Mouse (Mus musculus): ENCODE data around the gene Grip1. TPM values are rescaled to one million over a fixed set of nuclear protein-coding genes. Genes with fewer than 3 reads are reported as not detected.

The Grip1 gene
- total RNA-seq (2021) = 10 to 100 TPM; 16.6 to 17.8 TPM
- long read RNA-seq, experiment 1, partial matches to known transcripts = 1 of 6 reads
- long read RNA-seq, experiment 1, other reads (novel, unspliced or antisense) = 5 of 6 reads
- long read RNA-seq, experiment 2, partial matches to known transcripts = 3 of 4 reads
- long read RNA-seq, experiment 2, other reads (novel, unspliced or antisense) = 1 of 4 reads

DNA sequence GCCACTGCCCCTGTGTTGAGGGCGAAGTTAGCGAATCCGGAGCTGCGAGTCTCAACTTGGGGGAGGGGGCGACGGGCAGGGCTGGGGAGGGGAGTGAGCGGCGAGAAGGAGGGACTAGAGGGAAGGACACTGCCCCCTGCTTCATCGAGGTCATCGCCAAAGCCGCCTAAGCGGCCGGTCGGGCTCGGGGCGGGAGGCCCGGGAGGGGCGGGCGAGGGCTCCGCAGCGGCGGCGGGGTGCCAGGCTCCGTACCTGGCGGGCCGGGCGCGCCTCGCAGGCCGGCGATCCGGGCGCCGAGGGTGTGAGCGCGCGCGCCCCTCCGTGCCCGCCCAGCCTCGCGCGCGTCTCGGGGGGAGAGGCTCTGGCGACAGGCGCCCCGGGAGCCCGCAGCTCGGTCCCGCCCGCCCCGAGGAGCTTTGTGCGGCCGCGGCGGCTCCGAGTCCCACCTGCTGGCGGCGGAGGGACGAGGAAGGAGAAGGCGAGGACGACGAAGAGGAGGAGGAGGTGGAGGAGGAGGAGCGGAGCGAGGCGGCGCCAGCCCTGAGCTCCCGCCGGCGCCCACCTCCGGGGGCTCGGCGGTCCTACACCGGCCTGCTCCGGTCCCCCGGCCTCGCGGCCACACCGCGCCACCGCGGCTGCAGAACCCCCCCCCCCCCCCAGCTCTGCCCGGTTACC lies at the start of gene Grip1:
Gene Grip1 (plus strand): TSS at position 400 of the 675 bp plus-strand sequence.
- peak; percentile 25 to 49 for DNase-seq (ENCODE audit: low spot score in 2 of 2)

DNA sequence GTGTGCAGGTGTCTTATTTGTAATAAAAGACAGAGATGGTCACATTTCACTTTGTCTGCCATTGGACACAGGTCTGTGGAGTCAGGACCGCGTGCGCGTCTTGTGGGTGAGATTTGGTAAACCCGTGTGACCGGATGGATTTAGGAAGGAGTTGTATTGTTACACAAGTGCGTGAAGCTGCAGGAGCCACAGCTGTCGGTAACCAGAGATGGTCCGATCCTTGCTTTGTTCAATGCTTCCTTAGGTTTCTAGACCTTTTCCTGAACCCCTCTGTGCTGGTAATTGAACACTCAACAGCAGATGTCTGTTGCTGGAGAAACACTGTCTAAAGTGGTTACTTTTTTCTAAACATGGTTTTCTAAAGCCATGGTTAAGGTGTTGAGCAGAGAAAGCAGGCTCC lies 48.5 kb upstream of the Grip1 start:
- DNase-seq (ENCODE audit: low spot score in 2 of 2) = no peak

DNA sequence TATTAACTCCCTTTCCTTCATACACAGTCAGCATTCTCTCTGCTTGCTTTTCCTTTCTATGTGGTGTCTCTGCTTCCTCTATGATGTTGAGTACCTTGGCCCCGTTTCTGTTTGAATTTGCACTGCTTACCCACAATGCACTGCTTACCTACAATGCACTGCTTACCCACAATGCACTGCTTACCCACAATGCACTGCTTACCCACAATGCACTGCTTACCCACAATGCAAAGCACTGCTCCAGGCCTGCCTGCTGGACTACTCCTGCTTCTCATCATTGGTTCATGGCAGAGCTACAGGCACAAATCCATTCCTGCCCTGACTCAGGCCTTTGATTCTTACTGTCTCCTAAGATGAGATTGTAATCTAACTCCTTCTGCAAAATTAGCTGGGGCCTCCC lies 48.0 kb upstream of the Grip1 start:
- no peak for DNase-seq (ENCODE audit: low spot score in 2 of 2)

DNA sequence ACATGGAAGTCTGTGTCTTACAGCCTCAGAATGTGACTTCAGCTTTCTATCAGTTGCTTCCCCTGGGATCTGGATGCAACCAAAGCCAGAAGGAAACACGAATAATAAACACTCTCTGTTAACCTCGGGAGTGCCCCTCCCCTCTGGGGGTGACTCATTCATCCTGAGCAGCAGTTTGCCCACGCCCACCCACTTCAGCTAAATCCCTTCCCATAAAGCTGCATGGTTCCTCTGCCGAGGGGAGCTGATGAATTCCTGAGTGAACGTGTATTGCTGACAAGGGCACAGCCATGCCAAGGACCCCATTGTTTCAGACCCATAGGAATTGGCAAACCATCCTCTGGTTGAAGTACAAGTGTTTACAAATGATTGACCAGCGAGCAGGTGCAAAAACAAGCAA lies 45.3 kb upstream of the Grip1 start:
- peak; percentile 9 to 26 for DNase-seq (ENCODE audit: low spot score in 2 of 2)

DNA sequence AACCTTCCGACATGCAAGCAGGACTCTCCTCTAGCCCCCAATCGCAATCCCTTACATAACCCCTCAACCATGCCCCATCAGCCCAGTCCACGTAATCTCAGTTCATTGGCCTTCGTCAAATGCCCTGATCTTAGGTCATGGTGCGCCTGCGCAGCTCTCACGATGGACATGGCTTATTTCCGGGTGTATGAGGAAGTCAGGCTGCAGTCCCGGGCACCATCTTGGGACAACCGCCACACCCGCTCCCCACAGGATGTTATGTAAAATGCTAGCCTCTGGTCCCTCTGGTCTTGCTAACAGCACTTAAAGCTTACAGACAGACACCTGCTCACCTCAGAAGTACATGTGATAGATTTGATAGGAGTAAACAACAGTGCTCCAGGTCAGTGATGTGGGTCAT lies 40.4 kb upstream of the Grip1 start:
- no peak for DNase-seq (ENCODE audit: low spot score in 2 of 2)

DNA sequence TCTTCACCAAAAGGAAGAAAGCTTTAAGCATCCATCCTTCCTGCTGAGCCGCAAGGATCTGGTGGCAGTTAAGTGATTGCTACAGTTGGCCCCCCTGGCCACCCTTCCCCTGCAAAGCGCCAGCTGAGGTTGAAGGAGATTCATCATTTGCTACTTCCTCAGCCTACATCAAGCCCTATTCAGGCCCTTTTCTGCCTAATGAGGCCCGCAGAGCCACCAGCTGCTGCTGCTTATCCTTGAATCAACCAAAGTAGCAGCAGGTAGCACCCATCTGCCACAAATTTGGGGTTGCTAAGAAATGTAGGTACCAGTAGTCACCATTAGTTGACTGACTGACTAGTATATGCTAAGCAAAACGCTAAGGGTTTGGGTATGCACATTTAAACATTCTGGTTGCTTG lies 38.5 kb upstream of the Grip1 start:
- DNase-seq (ENCODE audit: low spot score in 2 of 2) = no peak

DNA sequence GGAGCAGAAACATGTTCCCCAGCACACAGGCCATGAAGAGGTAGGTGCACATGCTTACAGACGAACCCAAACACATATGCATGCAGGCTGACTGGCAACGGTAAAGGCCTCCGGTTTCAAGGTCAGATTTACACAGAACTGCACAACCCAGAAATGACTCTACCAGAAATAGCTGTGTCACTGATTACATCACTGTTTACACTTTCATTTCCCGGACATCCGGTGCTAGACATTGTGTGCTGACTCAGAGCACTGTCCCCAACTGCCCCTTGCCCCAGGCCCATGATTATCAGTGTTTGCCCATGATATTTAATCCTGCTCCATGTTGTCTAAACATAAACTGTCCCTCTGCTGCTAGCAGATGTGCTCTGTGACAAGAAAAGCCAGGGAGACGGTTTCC lies 32.2 kb upstream of the Grip1 start:
- no peak for DNase-seq (ENCODE audit: low spot score in 2 of 2)

DNA sequence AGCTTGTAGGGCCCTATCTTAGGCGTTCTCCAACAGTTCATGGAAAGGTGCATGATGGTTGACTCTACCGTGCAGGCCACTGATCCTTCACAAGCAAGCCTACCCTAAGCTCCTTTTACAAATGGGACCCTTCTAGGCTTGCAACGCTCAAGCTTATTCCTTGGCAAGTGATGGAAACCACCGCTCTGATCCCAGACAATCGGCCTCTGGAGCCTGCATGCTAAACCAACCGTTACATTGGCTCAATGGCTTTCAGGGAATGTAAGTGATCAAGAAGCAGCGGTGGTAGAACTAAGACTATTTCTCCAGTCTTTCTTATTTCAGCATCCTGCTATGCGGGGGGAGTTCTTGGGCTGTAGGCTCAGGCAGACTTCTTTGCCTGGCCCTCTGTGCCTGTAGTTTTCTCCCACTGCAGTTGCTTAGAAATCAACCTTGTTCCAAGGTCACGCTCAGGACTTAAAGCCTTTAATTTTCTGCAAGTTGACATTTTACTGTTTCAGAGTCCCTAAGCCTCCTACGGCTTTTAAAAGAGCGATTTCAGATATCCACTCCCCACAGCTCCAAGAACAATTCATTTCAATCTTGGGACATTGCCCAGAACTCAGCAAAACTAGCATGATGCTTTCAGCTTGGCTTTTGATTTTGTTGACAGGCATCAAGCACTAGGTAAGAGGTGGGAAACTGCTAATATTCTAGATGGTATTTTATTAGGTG lies 29.7 kb upstream of the Grip1 start:
- DNase-seq (ENCODE audit: low spot score in 2 of 2) = no peak

DNA sequence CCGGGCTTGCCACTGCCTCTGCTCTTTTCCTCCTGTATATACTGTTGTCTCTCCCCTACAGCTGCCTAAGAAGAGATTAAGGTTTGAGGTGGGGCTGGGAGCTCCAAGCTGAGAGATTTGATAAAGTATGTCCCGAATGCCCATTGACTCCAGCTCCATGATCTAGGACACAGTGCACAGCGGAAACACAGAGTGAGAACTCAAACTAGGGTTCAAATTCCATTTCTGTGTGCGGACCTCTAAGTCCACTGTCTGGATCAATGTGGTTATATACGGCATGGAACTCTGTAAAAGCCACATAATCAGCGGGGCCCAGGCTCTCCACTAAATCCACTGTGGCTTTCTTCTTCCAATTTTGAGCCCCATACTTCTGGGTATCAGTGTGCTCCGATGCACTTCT lies 26.0 kb upstream of the Grip1 start:
- no peak for DNase-seq (ENCODE audit: low spot score in 2 of 2)

DNA sequence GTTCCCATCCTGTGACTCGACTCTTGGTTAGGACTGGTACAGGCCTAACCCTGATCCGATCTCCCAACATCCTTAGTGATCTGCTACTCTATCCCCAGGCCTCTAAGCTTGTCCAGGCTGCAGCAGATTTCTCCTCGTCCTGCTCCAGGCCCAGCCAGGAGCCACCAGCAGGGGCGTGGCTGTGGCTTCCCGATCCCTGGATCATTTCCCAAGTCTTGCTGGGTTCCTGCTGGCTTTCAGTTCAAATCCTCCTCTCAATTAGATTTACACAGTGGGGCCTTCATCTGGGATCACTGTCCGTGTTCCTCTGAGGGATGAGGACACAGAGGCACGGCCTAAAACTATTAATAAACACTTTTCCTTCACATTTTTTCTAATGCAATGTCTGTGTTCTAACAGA lies 25.5 kb upstream of the Grip1 start:
- DNase-seq (ENCODE audit: low spot score in 2 of 2) = no peak

DNA sequence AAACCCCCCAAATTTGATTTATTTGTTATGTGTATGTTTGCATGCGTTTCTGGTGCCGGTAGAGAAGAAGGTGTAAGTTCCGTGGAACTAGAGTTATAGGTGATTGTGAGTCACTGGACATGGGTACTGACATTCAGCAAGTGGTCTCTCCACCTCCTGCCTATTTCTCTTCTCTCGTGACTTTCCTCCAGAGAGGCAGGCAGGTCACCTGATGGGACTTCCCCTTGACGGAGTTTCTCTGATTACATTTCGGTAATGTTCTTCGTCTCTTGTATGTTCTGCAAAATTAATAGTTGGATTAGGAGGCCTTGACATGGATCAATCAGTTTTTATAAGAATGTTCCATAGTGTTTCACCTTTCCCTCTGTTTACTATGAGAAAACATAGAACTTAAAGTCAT lies 23.4 kb upstream of the Grip1 start:
- DNase-seq (ENCODE audit: low spot score in 2 of 2) = no peak

DNA sequence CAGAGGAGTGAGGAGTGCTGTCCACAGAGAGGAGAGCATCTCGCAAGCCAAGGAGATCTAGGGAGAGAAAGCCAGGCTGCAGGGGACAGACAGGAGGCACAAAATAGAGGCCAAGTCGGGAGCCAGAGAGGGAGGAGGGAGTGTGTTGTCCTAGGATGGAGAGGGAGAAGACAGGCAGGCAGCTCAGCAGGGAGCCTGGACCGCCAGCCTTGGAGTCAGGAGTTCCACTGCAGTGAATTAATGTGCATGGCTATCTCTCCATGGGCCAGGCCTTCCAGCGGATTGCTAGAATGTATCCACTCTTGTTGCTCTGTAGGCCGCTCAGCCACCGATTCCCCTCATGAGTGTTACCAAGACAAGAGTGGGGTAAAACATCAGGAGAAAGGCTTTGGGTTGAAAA lies 21.8 kb upstream of the Grip1 start:
- no peak for DNase-seq (ENCODE audit: low spot score in 2 of 2)

DNA sequence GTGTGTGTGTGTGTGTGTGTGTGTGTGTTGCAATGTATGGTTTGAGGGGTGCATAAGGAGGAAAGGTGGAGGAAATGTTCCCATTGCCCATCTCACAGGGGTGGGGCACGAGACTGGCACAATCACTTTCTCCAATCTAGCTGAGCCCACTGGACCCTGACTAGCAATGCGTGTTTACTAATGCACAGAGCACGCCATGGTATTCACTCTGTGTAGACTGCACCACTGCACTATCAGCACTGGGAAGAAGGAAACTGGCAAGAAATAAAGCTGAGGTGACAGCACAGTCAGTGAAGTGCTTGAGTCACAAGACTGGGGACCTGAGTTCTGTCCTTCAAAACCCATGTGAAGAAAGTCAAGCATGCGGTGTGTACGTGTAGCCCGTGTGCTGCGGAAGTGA lies 17.8 kb upstream of the Grip1 start:
- no peak for DNase-seq (ENCODE audit: low spot score in 2 of 2)

DNA sequence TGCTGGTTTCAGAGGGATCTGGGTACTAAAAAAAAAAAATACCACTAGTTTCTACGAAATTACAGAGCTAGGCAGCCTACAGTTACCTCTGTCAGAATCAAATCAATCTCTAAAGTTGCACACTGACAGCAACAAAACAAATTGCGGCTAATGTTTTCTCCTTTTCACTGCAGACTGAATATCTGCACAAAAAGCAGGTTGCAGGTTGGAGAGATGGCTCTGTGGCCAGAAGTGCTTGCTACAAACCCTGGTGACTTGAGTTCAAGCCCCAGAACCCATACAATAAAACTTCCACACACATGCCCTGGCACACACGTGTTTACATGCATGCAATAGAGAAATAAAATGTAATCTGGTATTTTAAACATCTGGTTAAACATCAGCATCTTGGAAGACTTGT lies 16.3 kb upstream of the Grip1 start:
- no peak for DNase-seq (ENCODE audit: low spot score in 2 of 2)

DNA sequence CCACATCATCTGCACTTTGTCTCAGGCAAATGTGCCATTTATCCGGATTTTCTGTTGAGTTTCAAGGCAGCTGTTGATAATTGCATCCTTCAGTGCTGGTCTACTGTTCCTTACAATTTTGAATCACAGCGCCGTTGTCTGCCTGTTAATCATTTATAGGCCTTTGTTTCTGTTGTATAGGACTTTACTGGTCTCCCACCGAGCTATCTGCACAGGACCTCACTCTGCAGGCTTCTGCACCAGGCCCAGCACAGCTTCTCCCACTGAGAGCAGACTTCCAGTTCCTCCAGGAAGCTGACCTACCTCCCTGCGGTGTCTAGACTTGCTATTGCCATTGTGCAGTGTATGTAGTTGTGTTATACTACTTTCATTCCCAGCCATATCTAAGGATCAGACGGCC lies 11.9 kb upstream of the Grip1 start:
- no peak for DNase-seq (ENCODE audit: low spot score in 2 of 2)

DNA sequence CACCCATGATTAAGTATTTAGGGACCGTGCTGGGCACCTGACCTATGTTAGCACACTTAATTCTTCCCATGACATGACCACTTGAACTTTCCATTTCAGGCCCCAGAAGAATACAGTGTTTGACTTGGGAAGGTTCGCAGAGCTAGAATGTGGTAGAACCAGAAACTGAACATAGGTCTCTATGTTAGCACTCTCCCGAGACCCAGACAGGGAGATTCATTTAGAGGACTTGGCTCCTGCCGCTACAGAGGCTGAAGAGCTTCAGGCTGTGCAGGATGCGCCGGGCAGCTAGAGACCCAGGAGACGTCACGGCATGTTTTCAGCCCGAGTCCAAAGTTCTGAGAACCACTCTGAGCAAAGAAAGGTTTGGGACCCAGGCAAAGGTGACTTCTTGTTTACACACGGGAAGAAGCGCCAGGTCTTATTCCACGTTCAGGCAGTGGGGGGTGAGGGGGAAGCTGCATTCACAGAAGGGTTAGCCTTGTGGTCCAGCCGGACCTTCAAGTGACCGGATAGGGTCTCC lies 6.2 kb upstream of the Grip1 start:
- no peak for DNase-seq (ENCODE audit: low spot score in 2 of 2)

DNA sequence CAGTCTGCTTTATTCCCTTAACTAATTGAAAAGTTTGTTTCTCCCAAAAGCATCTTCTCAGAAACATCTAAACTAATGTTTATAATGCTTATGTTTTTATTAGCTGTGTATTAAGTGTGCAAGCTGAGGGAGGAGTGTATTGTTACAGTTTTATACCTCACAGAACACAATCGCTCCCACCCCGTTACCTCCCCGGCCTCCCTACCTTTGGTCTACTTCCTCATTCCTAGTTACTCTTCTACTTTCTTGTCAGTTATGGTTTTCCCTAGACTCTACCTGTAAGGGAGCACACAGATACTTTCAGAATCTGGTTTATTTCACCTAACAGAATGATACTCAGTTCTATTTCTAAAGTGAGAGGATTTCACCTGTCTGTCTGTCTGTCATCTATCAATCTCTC lies 5.7 kb upstream of the Grip1 start:
- DNase-seq (ENCODE audit: low spot score in 2 of 2) = no peak

DNA sequence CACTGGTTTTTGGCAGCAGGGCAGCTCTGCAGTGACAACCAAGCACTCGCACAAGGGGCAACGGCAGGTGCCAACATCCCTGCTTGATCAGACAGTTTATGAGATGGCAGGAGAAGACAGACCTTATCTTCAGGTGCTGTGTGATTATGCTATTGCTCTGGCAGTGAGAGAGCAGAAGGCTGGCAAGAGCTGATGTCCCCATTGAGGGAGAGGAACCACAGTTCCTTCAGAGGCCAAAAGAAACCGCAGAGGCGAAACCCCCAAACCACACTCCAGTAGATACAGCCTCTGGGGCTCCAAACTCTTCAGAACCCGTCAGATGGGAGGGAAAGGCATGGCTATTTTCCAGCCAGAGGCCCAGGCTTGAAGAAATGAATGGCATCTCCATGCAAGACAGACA lies 932 bp upstream of the Grip1 start:
- no peak for DNase-seq (ENCODE audit: low spot score in 2 of 2)

DNA sequence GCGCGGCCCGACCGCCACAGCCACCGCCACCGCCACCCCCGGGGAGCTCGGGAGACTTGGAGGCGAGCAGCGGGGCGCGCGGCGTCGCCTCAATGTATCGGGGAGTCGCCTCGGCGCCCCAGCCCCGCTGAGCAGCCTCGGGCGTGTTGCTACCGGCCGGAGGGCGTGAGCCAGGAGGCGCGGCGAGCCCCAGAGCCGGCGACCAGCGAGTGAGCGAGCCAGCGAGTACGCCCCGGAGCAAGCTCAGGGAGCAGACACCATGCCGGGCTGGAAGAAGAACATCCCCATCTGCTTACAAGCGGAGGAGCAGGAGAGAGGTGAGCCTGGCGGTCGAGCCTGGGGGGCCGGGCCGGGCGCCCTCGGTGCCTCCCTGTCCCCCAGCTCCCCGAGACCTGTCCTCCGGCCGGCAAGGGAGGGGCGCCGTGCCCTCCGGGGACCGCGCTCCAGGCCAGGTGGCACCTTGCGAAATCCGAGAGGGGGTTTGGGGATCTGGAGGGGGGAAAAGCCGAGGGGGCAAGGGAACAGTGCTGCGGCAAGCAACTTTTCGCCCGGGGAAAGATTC lies 557 bp downstream of the Grip1 start:
- DNase-seq (ENCODE audit: low spot score in 2 of 2) = peak; percentile 15 to 35

DNA sequence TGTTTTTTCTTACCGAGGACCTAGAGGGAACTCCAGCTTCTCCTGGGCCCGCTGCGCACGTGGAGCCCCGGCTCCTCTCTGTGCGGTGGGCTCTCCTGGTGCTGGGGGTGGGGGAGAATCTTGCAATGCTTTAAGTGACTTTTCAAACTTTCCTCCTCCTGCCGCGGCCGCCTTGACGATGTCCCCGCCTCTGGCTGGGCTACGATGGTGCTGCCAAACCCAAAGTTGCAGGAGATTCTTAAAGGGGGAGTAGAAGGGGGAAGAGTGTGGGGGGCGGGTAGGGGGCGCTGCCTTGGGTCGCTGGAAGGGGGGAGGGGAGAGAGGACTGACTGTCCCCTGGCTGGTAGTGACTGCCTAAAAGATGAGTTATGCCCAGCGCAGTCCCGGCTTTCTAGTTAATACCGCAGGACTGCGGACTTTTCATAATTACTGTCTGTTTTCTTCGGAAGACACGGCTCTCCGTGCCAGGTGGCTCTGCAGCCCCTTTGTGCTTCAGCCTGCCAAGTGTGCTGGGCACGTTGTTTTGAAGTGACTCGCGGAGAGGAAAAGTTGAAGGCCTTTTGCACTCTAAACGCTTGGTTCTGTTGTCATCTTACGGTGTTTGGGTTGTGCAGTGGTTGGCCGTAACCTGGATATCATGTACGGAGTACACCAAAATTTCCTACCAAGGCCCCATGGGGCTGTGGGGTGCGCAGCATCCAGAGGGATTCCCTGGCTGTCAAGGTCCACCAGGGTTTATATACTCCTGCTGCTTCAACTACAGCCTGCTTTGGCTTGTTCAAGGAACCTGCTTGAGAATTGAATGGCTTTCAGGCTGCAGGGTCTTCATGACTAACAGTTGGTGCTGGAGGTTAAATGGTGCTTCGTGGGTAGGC lies 1.3 kb downstream of the Grip1 start:
- no peak for DNase-seq (ENCODE audit: low spot score in 2 of 2)

DNA sequence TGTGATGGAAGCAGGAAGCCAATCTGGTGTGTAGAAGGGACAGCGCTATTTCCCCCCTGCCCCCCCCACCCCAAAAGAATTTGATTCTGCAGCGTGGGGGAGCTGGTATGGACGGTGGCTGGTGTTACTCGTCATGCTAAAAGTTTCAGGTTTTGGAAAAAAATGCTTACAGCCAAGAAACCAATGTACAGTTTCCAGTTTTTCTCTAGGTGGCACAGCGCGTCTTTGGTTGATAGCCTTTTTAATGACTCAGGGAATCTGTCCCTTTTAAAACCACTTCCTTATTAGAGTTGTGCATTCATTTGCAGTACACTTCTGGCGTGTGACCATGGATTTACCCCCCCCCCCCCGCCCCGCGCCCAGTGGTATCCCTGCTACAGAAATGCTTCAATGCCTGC lies 1.9 kb downstream of the Grip1 start:
- no peak for DNase-seq (ENCODE audit: low spot score in 2 of 2)
